Mouse (Mus musculus) neural tube, embryonic 12.5 days (tissue): ENCODE measurements at regions not wholly inside any gene's neighbourhood (a gene's known extent, or its start where the extent isn't known, plus 50 kb on each side); places are given as distances from the start of the nearest gene placed in this dataset.
A peak's percentile ranks its signal among the peaks of the same experiment; 100 is the strongest.

Experiments used
- ATAC-seq: fragments of 200-750 bp; cut with Nextera tagmentation; 2 replicates; pipeline ENCODE4 v1.8.0; 2017; ENCODE audit warnings: low read depth, mild to moderate bottlenecking, moderate TSS enrichment, moderate library complexity; ENCODE audit not compliant: low FRiP score
- H3K27ac ChIP-seq: fragments of 300-500 bp; sonication (generic); 2 replicates; pipeline ENCODE4 v1.5.1; 2016
- H3K27me3 ChIP-seq: fragments of 300-500 bp; sonication (generic); replicated peaks from 2 replicates; pipeline ENCODE4 v1.6.1; 2016; ENCODE audit warnings: mild to moderate bottlenecking
- H3K36me3 ChIP-seq: fragments of 300-500 bp; sonication (generic); 2 replicates; pipeline ENCODE4 v1.6.1; 2016; ENCODE audit warnings: mild to moderate bottlenecking
- H3K4me1 ChIP-seq: fragments of 300-500 bp; sonication (generic); 2 replicates; pipeline ENCODE4 v1.6.1; 2016
- H3K4me2 ChIP-seq: fragments of 300-500 bp; sonication (generic); replicated peaks from 2 replicates; pipeline ENCODE4 v1.6.1; 2016; ENCODE audit warnings: mild to moderate bottlenecking
- H3K4me3 ChIP-seq: fragments of 300-500 bp; sonication (generic); 2 replicates; pipeline ENCODE4 v1.5.1; 2016
- H3K9ac ChIP-seq: fragments of 300-500 bp; sonication (generic); 2 replicates; pipeline ENCODE4 v1.6.1; 2016; ENCODE audit warnings: mild to moderate bottlenecking
- H3K9me3 ChIP-seq: fragments of 300-500 bp; sonication (generic); 2 replicates; pipeline ENCODE4 v1.6.1; 2016; ENCODE audit warnings: mild to moderate bottlenecking
- WGBS: fragments of 180-500 bp; shearing (Covaris S2); methylation state at CpG from one replicate; pipeline ENCODE4 v1.1.7; 2016; 5-methylcytosine and 5-hydroxymethylcytosine counted together

GRCm38 (mm10) chr13:44180384-44180783 is 395.8 kb downstream of the Cd83 start:
- H3K4me1 ChIP-seq: peaks cover 10% of the 10 kb centered on the region
- no peak overlapping the region for H3K27ac ChIP-seq
- 89% methylated on average over 3 of the region's 3 CpGs for WGBS
- no peak overlapping the region for H3K4me3 ChIP-seq
- no peak overlapping the region for H3K9ac ChIP-seq
- no peaks in the 10 kb centered on the region for H3K27me3 ChIP-seq
- H3K9me3 ChIP-seq: no peaks in the 10 kb centered on the region
- ATAC-seq: no peak
- no peak overlapping the region for H3K4me2 ChIP-seq
- H3K36me3 ChIP-seq: no peaks in the 10 kb centered on the region

- Histone ChIP-seq H3K9ac (no peak overlapping the region), H3K9me3 (no peaks in the 10 kb centered on the region), H3K36me3 (no peaks in the 10 kb centered on the region), H3K27me3 (no peaks in the 10 kb centered on the region), H3K4me3 (no peak overlapping the region), H3K27ac (no peak overlapping the region), H3K4me2 (peak overlapping the region; percentile 6; the same call in 1 of the 2 replicates), H3K4me1 (peaks cover 10% of the 10 kb centered on the region)
- 14% methylated on average over 15 of the region's 15 CpGs for WGBS
- ATAC-seq: no peak
Measured at GRCm38 (mm10) chr13:44182544-44183191, 398.1 kb downstream of the Cd83 start.

- no peaks in the 10 kb centered on the region for H3K36me3 ChIP-seq
- WGBS: 93% methylated on average over 5 of the region's 5 CpGs
- no peak overlapping the region for H3K4me3 ChIP-seq
- H3K27ac ChIP-seq: no peak overlapping the region
- H3K4me2 ChIP-seq: no peak overlapping the region
- H3K4me1 ChIP-seq: no peaks in the 10 kb centered on the region
- H3K9ac ChIP-seq: no peak overlapping the region
- ATAC-seq: no peak
- no peaks in the 10 kb centered on the region for H3K27me3 ChIP-seq
- no peaks in the 10 kb centered on the region for H3K9me3 ChIP-seq
Measured at GRCm38 (mm10) chr13:44195365-44195764, 410.8 kb downstream of the Cd83 start.

GRCm38 (mm10) chr13:44206042-44206441 is 421.5 kb downstream of the Cd83 start:
- Histone ChIP-seq H3K36me3 (no peaks in the 10 kb centered on the region), H3K27me3 (peaks cover 14% of the 10 kb centered on the region), H3K9me3 (no peaks in the 10 kb centered on the region), H3K4me3 (no peak overlapping the region), H3K27ac (no peak overlapping the region), H3K9ac (no peak overlapping the region), H3K4me1 (peaks cover 21% of the 10 kb centered on the region), H3K4me2 (no peak overlapping the region)
- ATAC-seq: no peak
- WGBS: 65% methylated on average over 4 of the region's 4 CpGs

- Histone ChIP-seq H3K9ac (no peak overlapping the region), H3K4me3 (no peak overlapping the region), H3K36me3 (no peaks in the 10 kb centered on the region), H3K27ac (no peak overlapping the region), H3K4me2 (no peak overlapping the region), H3K9me3 (no peaks in the 10 kb centered on the region), H3K27me3 (peaks cover 14% of the 10 kb centered on the region), H3K4me1 (peaks cover 21% of the 10 kb centered on the region)
- 85% methylated on average over 4 of the region's 4 CpGs for whole genome bisulfite sequencing
- ATAC-seq: no peak
Measured at GRCm38 (mm10) chr13:44206448-44206847, 421.9 kb downstream of the Cd83 start.

- Histone ChIP-seq H3K4me3 (no peak overlapping the region), H3K4me2 (no peak overlapping the region), H3K9ac (no peak overlapping the region), H3K4me1 (peaks cover 21% of the 10 kb centered on the region), H3K36me3 (no peaks in the 10 kb centered on the region), H3K27me3 (peaks cover 14% of the 10 kb centered on the region), H3K27ac (no peak overlapping the region), H3K9me3 (no peaks in the 10 kb centered on the region)
- 63% methylated on average over 11 of the region's 11 CpGs for WGBS
- ATAC-seq: no peak
Measured at GRCm38 (mm10) chr13:44207400-44208005, 422.9 kb downstream of the Cd83 start.

GRCm38 (mm10) chr13:44209036-44209435 is 424.5 kb downstream of the Cd83 start:
- Histone ChIP-seq H3K9ac (no peak overlapping the region), H3K27ac (no peak overlapping the region), H3K36me3 (no peaks in the 10 kb centered on the region), H3K27me3 (peaks cover 14% of the 10 kb centered on the region), H3K4me2 (peak overlapping the region; percentile 35), H3K4me1 (peaks cover 29% of the 10 kb centered on the region), H3K9me3 (no peaks in the 10 kb centered on the region), H3K4me3 (no peak overlapping the region)
- no peak for ATAC-seq
- 2% methylated on average over 11 of the region's 11 CpGs for WGBS

GRCm38 (mm10) chr13:44210123-44210522 is 425.5 kb downstream of the Cd83 start:
- Histone ChIP-seq H3K27ac (no peak overlapping the region), H3K4me3 (no peak overlapping the region), H3K9ac (no peak overlapping the region), H3K27me3 (peaks cover 14% of the 10 kb centered on the region), H3K4me2 (no peak overlapping the region), H3K4me1 (peaks cover 29% of the 10 kb centered on the region), H3K9me3 (no peaks in the 10 kb centered on the region), H3K36me3 (no peaks in the 10 kb centered on the region)
- no peak for ATAC-seq
- 18% methylated on average over 6 of the region's 6 CpGs for WGBS

- Histone ChIP-seq H3K4me2 (no peak overlapping the region), H3K27ac (no peak overlapping the region), H3K4me3 (no peak overlapping the region), H3K4me1 (peaks cover 29% of the 10 kb centered on the region), H3K36me3 (no peaks in the 10 kb centered on the region), H3K27me3 (peaks cover 11% of the 10 kb centered on the region), H3K9ac (no peak overlapping the region), H3K9me3 (no peaks in the 10 kb centered on the region)
- WGBS: 79% methylated on average over 4 of the region's 4 CpGs
- ATAC-seq: no peak
Measured at GRCm38 (mm10) chr13:44212356-44212755, 427.8 kb downstream of the Cd83 start.

- ATAC-seq: no peak
- H3K9ac ChIP-seq: no peak overlapping the region
- H3K36me3 ChIP-seq: no peaks in the 10 kb centered on the region
- H3K4me3 ChIP-seq: no peak overlapping the region
- H3K9me3 ChIP-seq: no peaks in the 10 kb centered on the region
- 50% methylated on average over 11 of the region's 11 CpGs for WGBS
- H3K4me1 ChIP-seq: peaks cover 29% of the 10 kb centered on the region
- peaks cover 6% of the 10 kb centered on the region for H3K27me3 ChIP-seq
- H3K4me2 ChIP-seq: no peak overlapping the region
- H3K27ac ChIP-seq: no peak overlapping the region
Measured at GRCm38 (mm10) chr13:44212936-44213335, 428.4 kb downstream of the Cd83 start.

GRCm38 (mm10) chr13:44218266-44218665 is 433.7 kb downstream of the Cd83 start:
- Histone ChIP-seq H3K9ac (no peak overlapping the region), H3K36me3 (no peaks in the 10 kb centered on the region), H3K4me3 (no peak overlapping the region), H3K27me3 (no peaks in the 10 kb centered on the region), H3K9me3 (no peaks in the 10 kb centered on the region), H3K4me1 (peaks cover 24% of the 10 kb centered on the region), H3K27ac (no peak overlapping the region), H3K4me2 (no peak overlapping the region)
- no peak for ATAC-seq
- 7% methylated on average over 8 of the region's 8 CpGs for WGBS

GRCm38 (mm10) chr13:44221721-44222120 is 437.1 kb downstream of the Cd83 start:
- no peak overlapping the region for H3K9ac ChIP-seq
- WGBS: 25% methylated on average over 5 of the region's 5 CpGs

GRCm38 (mm10) chr13:44222335-44222734 is 437.8 kb downstream of the Cd83 start:
- no peaks in the 10 kb centered on the region for H3K36me3 ChIP-seq
- H3K27me3 ChIP-seq: peaks cover 4% of the 10 kb centered on the region; the same call in 1 of the 2 replicates
- no peak overlapping the region for H3K4me2 ChIP-seq
- no peak overlapping the region for H3K27ac ChIP-seq
- H3K4me1 ChIP-seq: peaks cover 23% of the 10 kb centered on the region
- no peak overlapping the region for H3K4me3 ChIP-seq
- H3K9ac ChIP-seq: no peak overlapping the region
- ATAC-seq: no peak
- no peaks in the 10 kb centered on the region for H3K9me3 ChIP-seq

More at GRCm38 (mm10) chr13:44221721-44222120, 437.1 kb downstream of the Cd83 start:
- no peaks in the 10 kb centered on the region for H3K9me3 ChIP-seq
- H3K36me3 ChIP-seq: no peaks in the 10 kb centered on the region
- no peak for ATAC-seq
- H3K27me3 ChIP-seq: peaks cover 4% of the 10 kb centered on the region; the same call in 1 of the 2 replicates
- no peak overlapping the region for H3K4me3 ChIP-seq
- H3K4me1 ChIP-seq: peaks cover 23% of the 10 kb centered on the region
- no peak overlapping the region for H3K27ac ChIP-seq
- no peak overlapping the region for H3K4me2 ChIP-seq
